Mouse (Mus musculus) liver, embryonic 15.5 days (tissue): ENCODE results near the gene Gm3095. TPM values are rescaled to one million over a fixed set of nuclear protein-coding genes. Genes with fewer than 3 reads are reported as not detected.
"Not testable (repeated sequence)": the region's sequence is repeated elsewhere in the genome, so short reads cannot be mapped to it uniquely, and the experiment has no call there.

Experiments
- ATAC-seq: fragments of 200-750 bp; cut with Nextera tagmentation; 2 replicates; pipeline ENCODE4 v1.8.0; 2017; ENCODE audit warnings: moderate number of reproducible peaks, mild to moderate bottlenecking, moderate library complexity; ENCODE audit not compliant: insufficient read depth
- H3K27ac ChIP-seq: fragments of 300-500 bp; sonication (generic); replicated peaks from 2 replicates; pipeline ENCODE4 v1.5.1; 2015; ENCODE audit warnings: mild to moderate bottlenecking, inconsistent platforms
- H3K27me3 ChIP-seq: fragments of 300-500 bp; sonication (generic); 2 replicates; pipeline ENCODE4 v1.6.1; 2015; ENCODE audit warnings: mild to moderate bottlenecking, inconsistent platforms
- H3K36me3 ChIP-seq: fragments of 300-500 bp; sonication (generic); replicated peaks from 2 replicates; pipeline ENCODE4 v1.6.1; 2015; ENCODE audit warnings: moderate library complexity, mild to moderate bottlenecking, inconsistent platforms
- H3K4me1 ChIP-seq: fragments of 300-500 bp; sonication (generic); replicated peaks from 2 replicates; pipeline ENCODE4 v1.6.1; 2015; ENCODE audit warnings: inconsistent platforms
- H3K4me2 ChIP-seq: fragments of 300-500 bp; sonication (generic); 2 replicates; pipeline ENCODE4 v1.6.1; 2015; ENCODE audit warnings: moderate library complexity, mild to moderate bottlenecking, inconsistent platforms
- H3K4me3 ChIP-seq: fragments of 300-500 bp; sonication (generic); replicated peaks from 2 replicates; pipeline ENCODE4 v1.5.1; 2015; ENCODE audit warnings: mild to moderate bottlenecking, inconsistent platforms
- H3K9ac ChIP-seq: fragments of 300-500 bp; sonication (generic); 2 replicates; pipeline ENCODE4 v1.6.1; 2015; ENCODE audit warnings: moderate library complexity, mild to moderate bottlenecking, inconsistent platforms
- H3K9me3 ChIP-seq: fragments of 300-500 bp; sonication (generic); replicated peaks from 2 replicates; pipeline ENCODE4 v1.6.1; 2016; ENCODE audit warnings: inconsistent platforms
- WGBS: fragments of 180-500 bp; shearing (Covaris S2); methylation state at CpG from one replicate; pipeline ENCODE4 v1.1.7; 2015; ENCODE audit warnings: mixed read lengths; ENCODE audit not compliant: insufficient replicate concordance; 5-methylcytosine and 5-hydroxymethylcytosine counted together
- polyA plus RNA-seq: library from polyadenylated mRNA; unstranded; fragments of >200 nt; fragmentation: Nextera tagmentation; extraction: Ambion mirVana; gene quantifications from 2 replicates; pipeline ENCODE4 v1.2.1, GENCODE M21; 2015

The Gm3095 gene
- not detected in 2 replicates for polyA plus RNA-seq

DNA sequence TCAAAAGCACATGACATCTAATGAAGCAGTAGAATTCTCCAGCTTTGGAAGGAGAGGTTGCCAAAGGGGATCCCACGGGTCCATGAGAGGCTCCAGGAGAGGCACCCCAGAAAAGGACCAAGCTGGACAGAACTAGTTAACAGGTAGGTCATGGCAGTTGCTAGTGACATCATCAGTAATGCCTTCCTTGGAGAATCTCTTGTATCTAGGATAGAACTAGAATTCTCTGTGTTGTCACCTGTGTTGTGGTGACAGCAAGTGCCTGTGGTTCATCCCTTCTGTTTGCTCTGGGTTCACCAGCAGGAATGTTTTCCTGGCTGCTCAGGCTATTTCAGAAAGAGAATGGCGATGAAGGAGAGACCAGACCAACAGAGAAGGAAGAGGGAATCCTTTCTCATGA lies at the start of gene Gm3095:
Gene Gm3095 (plus strand): TSS at position 301 of the 400 bp plus-strand sequence.
- WGBS = no CpG with 5 or more reads among the region's 2 CpGs
- H3K4me2 ChIP-seq, H3K27ac ChIP-seq, H3K9ac ChIP-seq, H3K9me3 ChIP-seq, H3K27me3 ChIP-seq, H3K36me3 ChIP-seq, ATAC-seq, H3K4me1 ChIP-seq, H3K4me3 ChIP-seq: not testable (repeated sequence)

DNA sequence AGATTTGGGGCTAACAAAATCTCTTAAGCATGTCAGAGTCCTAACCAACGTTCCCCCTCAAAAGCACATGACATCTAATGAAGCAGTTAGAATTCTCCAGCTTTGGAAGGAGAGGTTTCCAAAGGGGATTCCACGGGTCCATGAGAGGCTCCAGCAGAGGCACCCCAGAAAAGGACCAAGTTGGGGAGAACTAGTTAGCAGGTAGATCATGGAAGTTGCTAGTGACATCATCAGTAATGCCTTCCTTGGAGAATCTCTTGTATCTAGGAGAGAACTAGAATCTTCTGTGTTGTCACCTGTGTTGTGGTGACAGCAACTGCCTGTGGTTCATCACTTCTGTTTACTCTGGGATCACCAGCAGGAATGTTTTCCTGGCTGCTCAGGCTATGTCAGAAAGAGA lies 31.9 kb upstream of the Gm3095 start, which contains the start of gene Gm3029:
Gene Gm3029 (plus strand): TSS at position 301 of the 400 bp plus-strand sequence.
- not testable (repeated sequence) for H3K27me3 ChIP-seq, ATAC-seq, H3K36me3 ChIP-seq, H3K9me3 ChIP-seq, H3K4me1 ChIP-seq, H3K4me3 ChIP-seq, H3K27ac ChIP-seq, H3K4me2 ChIP-seq, H3K9ac ChIP-seq
- 40% methylated on average over 1 of the region's 2 CpGs for WGBS

DNA sequence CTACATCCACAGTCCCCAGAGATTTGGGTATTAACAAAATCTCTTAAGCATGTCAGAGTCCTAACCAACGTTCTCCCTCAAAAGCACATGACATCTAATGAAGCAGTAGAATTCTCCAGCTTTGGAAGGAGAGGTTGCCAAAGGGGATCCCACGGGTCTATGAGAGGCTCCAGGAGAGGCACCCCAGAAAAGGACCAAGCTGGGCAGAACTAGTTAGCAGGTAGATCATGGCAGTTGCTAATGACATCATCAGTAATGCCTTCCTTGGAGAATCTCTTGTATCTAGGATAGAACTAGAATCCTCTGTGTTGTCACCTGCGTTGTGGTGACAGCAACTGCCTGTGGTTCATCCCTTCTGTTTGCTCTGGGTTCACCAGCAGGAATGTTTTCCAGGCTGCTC lies 34.7 kb downstream of the Gm3095 start, which contains the start of gene Gm3099:
Gene Gm3099 (plus strand): TSS at position 301 of the 400 bp plus-strand sequence.
- H3K36me3 ChIP-seq, H3K9me3 ChIP-seq, H3K27ac ChIP-seq, H3K9ac ChIP-seq, ATAC-seq, H3K4me3 ChIP-seq, H3K4me1 ChIP-seq, H3K4me2 ChIP-seq, H3K27me3 ChIP-seq: not testable (repeated sequence)
- 56% methylated on average over 1 of the region's 3 CpGs for WGBS

Other genes with a start within 250 kb of the Gm3095 start
- 0.05 TPM in 1 of 2 replicates, not detected in the other for gene Gm3002, start 153.5 kb upstream of the Gm3095 start, polyA plus RNA-seq
- not detected in 2 replicates for gene Gm3033, start 117.3 kb upstream of the Gm3095 start, polyA plus RNA-seq
- not detected in 2 replicates for gene Gm2916, start 79.4 kb upstream of the Gm3095 start, polyA plus RNA-seq
- gene Gm3029, start 31.8 kb upstream of the Gm3095 start, polyA plus RNA-seq = not detected in 2 replicates
- not detected in 2 replicates for gene Gm3099, start 34.8 kb downstream of the Gm3095 start, polyA plus RNA-seq
- not detected in 2 replicates for gene Gm5796, start 60.4 kb downstream of the Gm3095 start, polyA plus RNA-seq
- not detected in 2 replicates for gene Gm3115, start 120.6 kb downstream of the Gm3095 start, polyA plus RNA-seq
- gene Gm8108, start 147.0 kb downstream of the Gm3095 start, polyA plus RNA-seq = not detected in 2 replicates
- gene Gm3127, start 201.5 kb downstream of the Gm3095 start, polyA plus RNA-seq = not detected in 2 replicates
- gene Gm2974, start 219.0 kb downstream of the Gm3095 start, polyA plus RNA-seq = 0.06 TPM in 1 of 2 replicates, not detected in the other